Mouse (Mus musculus): ENCODE data around the gene St5. TPM values are rescaled to one million over a fixed set of nuclear protein-coding genes. Genes with fewer than 3 reads are reported as not detected.
A peak's percentile ranks its signal among the peaks of the same experiment; 100 is the strongest.

St5 gene
- polyA plus RNA-seq, 1 experiment, result 35.3 TPM

GRCm38 (mm10) chr7:109659278-109659677, 44.1 kb downstream of the St5 start:
- Histone ChIP-seq H3K27ac (ENCODE audit: control insufficient read depth, insufficient read depth, low read depth, low read length) (no peak overlapping the region), H3K4me1 (ENCODE audit: control insufficient read depth, insufficient read depth, low read length) (no peaks in the 10 kb centered on the region), H3K36me3 (ENCODE audit: control insufficient read depth, insufficient read depth, low read length) (no peaks in the 10 kb centered on the region), H3K4me3 (ENCODE audit: control insufficient read depth, low read depth, low read length) (no peak overlapping the region), H3K27me3 (ENCODE audit: control insufficient read depth, insufficient read depth, low read length) (no peaks in the 10 kb centered on the region)
- TF ChIP-seq POLR2A (IDR thresholded peaks at IDR 0.05; ENCODE audit: control insufficient read depth, low read depth, low read length), result no peak
- TF ChIP-seq CTCF (IDR thresholded peaks at IDR 0.05; ENCODE audit: control insufficient read depth, insufficient read depth, insufficient replicate concordance, low read depth, low read length), result no peak

- no peaks in the 10 kb centered on the region for H3K27me3 ChIP-seq (ENCODE audit: control insufficient read depth, insufficient read depth, low read length)
- no peaks in the 10 kb centered on the region for H3K36me3 ChIP-seq (ENCODE audit: control insufficient read depth, insufficient read depth, low read length)
- H3K4me3 ChIP-seq (ENCODE audit: control insufficient read depth, low read depth, low read length), result no peak overlapping the region
- H3K27ac ChIP-seq (ENCODE audit: control insufficient read depth, insufficient read depth, low read depth, low read length), result no peak overlapping the region
- H3K4me1 ChIP-seq (ENCODE audit: control insufficient read depth, insufficient read depth, low read length), result no peaks in the 10 kb centered on the region
- TF ChIP-seq CTCF (IDR thresholded peaks at IDR 0.05; ENCODE audit: control insufficient read depth, insufficient read depth, insufficient replicate concordance, low read depth, low read length) (no peak), POLR2A (IDR thresholded peaks at IDR 0.05; ENCODE audit: control insufficient read depth, low read depth, low read length) (no peak)
These were observed 45.5 kb downstream of the St5 start for GRCm38 (mm10) chr7:109657884-109658283.

- no peak for TF ChIP-seq POLR2A (IDR thresholded peaks at IDR 0.05; ENCODE audit: control insufficient read depth, low read depth, low read length)
- TF ChIP-seq CTCF (IDR thresholded peaks at IDR 0.05; ENCODE audit: control insufficient read depth, insufficient read depth, insufficient replicate concordance, low read depth, low read length), result no peak
- no peaks in the 10 kb centered on the region for H3K36me3 ChIP-seq (ENCODE audit: control insufficient read depth, insufficient read depth, low read length)
- no peak overlapping the region for H3K27ac ChIP-seq (ENCODE audit: control insufficient read depth, insufficient read depth, low read depth, low read length)
- H3K27me3 ChIP-seq (ENCODE audit: control insufficient read depth, insufficient read depth, low read length), result no peaks in the 10 kb centered on the region
- no peak overlapping the region for H3K4me3 ChIP-seq (ENCODE audit: control insufficient read depth, low read depth, low read length)
- no peaks in the 10 kb centered on the region for H3K4me1 ChIP-seq (ENCODE audit: control insufficient read depth, insufficient read depth, low read length)
These were observed 48.5 kb downstream of the St5 start for GRCm38 (mm10) chr7:109654871-109655270.

- Histone ChIP-seq H3K27ac (ENCODE audit: control insufficient read depth, insufficient read depth, low read depth, low read length) (no peak overlapping the region; the same call in 1 of the 2 replicates), H3K4me3 (ENCODE audit: control insufficient read depth, low read depth, low read length) (no peak overlapping the region), H3K36me3 (ENCODE audit: control insufficient read depth, insufficient read depth, low read length) (no peaks in the 10 kb centered on the region), H3K27me3 (ENCODE audit: control insufficient read depth, insufficient read depth, low read length) (no peaks in the 10 kb centered on the region), H3K4me1 (ENCODE audit: control insufficient read depth, insufficient read depth, low read length) (no peaks in the 10 kb centered on the region)
- TF ChIP-seq CTCF (IDR thresholded peaks at IDR 0.05; ENCODE audit: control insufficient read depth, insufficient read depth, insufficient replicate concordance, low read depth, low read length), result no peak
- TF ChIP-seq POLR2A (IDR thresholded peaks at IDR 0.05; ENCODE audit: control insufficient read depth, low read depth, low read length), result no peak
These were observed 54.4 kb downstream of the St5 start for GRCm38 (mm10) chr7:109648812-109649594.

GRCm38 (mm10) chr7:109646574-109646973, 56.8 kb downstream of the St5 start:
- Histone ChIP-seq H3K4me3 (ENCODE audit: control insufficient read depth, low read depth, low read length) (no peak overlapping the region), H3K27ac (ENCODE audit: control insufficient read depth, insufficient read depth, low read depth, low read length) (no peak overlapping the region), H3K36me3 (ENCODE audit: control insufficient read depth, insufficient read depth, low read length) (no peaks in the 10 kb centered on the region), H3K4me1 (ENCODE audit: control insufficient read depth, insufficient read depth, low read length) (no peaks in the 10 kb centered on the region), H3K27me3 (ENCODE audit: control insufficient read depth, insufficient read depth, low read length) (no peaks in the 10 kb centered on the region)
- no peak for TF ChIP-seq POLR2A (IDR thresholded peaks at IDR 0.05; ENCODE audit: control insufficient read depth, low read depth, low read length)
- no peak for TF ChIP-seq CTCF (IDR thresholded peaks at IDR 0.05; ENCODE audit: control insufficient read depth, insufficient read depth, insufficient replicate concordance, low read depth, low read length)

- Histone ChIP-seq H3K27me3 (ENCODE audit: control insufficient read depth, insufficient read depth, low read length) (no peaks in the 10 kb centered on the region), H3K27ac (ENCODE audit: control insufficient read depth, insufficient read depth, low read depth, low read length) (no peak overlapping the region), H3K4me1 (ENCODE audit: control insufficient read depth, insufficient read depth, low read length) (no peaks in the 10 kb centered on the region; the same call in 1 of the 2 replicates), H3K4me3 (ENCODE audit: control insufficient read depth, low read depth, low read length) (no peak overlapping the region), H3K36me3 (ENCODE audit: control insufficient read depth, insufficient read depth, low read length) (no peaks in the 10 kb centered on the region)
- no peak for TF ChIP-seq POLR2A (IDR thresholded peaks at IDR 0.05; ENCODE audit: control insufficient read depth, low read depth, low read length)
- TF ChIP-seq CTCF (IDR thresholded peaks at IDR 0.05; ENCODE audit: control insufficient read depth, insufficient read depth, insufficient replicate concordance, low read depth, low read length), result no peak
These were observed 60.0 kb downstream of the St5 start for GRCm38 (mm10) chr7:109643305-109643994.

- H3K27ac ChIP-seq (ENCODE audit: control insufficient read depth, insufficient read depth, low read depth, low read length), result peak overlapping the region; percentile 39
These were observed 61.4 kb downstream of the St5 start for GRCm38 (mm10) chr7:109641963-109642362.

More at GRCm38 (mm10) chr7:109641963-109642362, 61.4 kb downstream of the St5 start:
- H3K4me1 ChIP-seq (ENCODE audit: control insufficient read depth, insufficient read depth, low read length), result no peaks in the 10 kb centered on the region; the same call in 1 of the 2 replicates
- H3K27me3 ChIP-seq (ENCODE audit: control insufficient read depth, insufficient read depth, low read length), result no peaks in the 10 kb centered on the region
- no peak for TF ChIP-seq POLR2A (IDR thresholded peaks at IDR 0.05; ENCODE audit: control insufficient read depth, low read depth, low read length)
- no peak for TF ChIP-seq CTCF (IDR thresholded peaks at IDR 0.05; ENCODE audit: control insufficient read depth, insufficient read depth, insufficient replicate concordance, low read depth, low read length)
- H3K36me3 ChIP-seq (ENCODE audit: control insufficient read depth, insufficient read depth, low read length), result no peaks in the 10 kb centered on the region
- H3K4me3 ChIP-seq (ENCODE audit: control insufficient read depth, low read depth, low read length), result no peak overlapping the region
